Mouse (Mus musculus) ES-Bruce4 (cell line): Measurements from ENCODE around the gene Elavl1. TPM values are rescaled to one million over a fixed set of nuclear protein-coding genes. Genes with fewer than 3 reads are reported as not detected.
A peak's percentile ranks its signal among the peaks of the same experiment; 100 is the strongest.

ENCODE experiments used
- H3K27ac ChIP-seq: 2 replicates; pipeline ENCODE4 v1.5.1; 2012; ENCODE audit warnings: low read length, inconsistent platforms; ENCODE audit not compliant: insufficient read depth
- H3K27me3 ChIP-seq: 2 replicates; pipeline ENCODE4 v1.6.1; 2012; ENCODE audit warnings: mild to moderate bottlenecking, low read length, inconsistent platforms; ENCODE audit not compliant: control insufficient read depth, poor library complexity, insufficient read depth, severe bottlenecking
- H3K36me3 ChIP-seq: 2 replicates; pipeline ENCODE4 v1.6.1; 2012; ENCODE audit warnings: inconsistent platforms, mild to moderate bottlenecking, low read length, moderate library complexity; ENCODE audit not compliant: control insufficient read depth, poor library complexity, insufficient read depth, severe bottlenecking
- H3K4me1 ChIP-seq: one replicate; pipeline ENCODE4 v1.8.1; 2011; ENCODE audit warnings: low read length; ENCODE audit not compliant: control insufficient read depth, insufficient read depth
- H3K4me3 ChIP-seq: 2 replicates; pipeline ENCODE4 v1.5.1; 2011; ENCODE audit warnings: low read depth, mild to moderate bottlenecking, low read length
- H3K9ac ChIP-seq: 2 replicates; pipeline ENCODE4 v1.6.1; 2012; ENCODE audit warnings: low read depth, mild to moderate bottlenecking, inconsistent platforms; ENCODE audit not compliant: poor library complexity, severe bottlenecking
- H3K9me3 ChIP-seq: replicated peaks from 2 replicates; pipeline ENCODE4 v1.6.1; 2012; ENCODE audit warnings: mild to moderate bottlenecking, low read length, inconsistent platforms; ENCODE audit not compliant: control insufficient read depth, poor library complexity, insufficient read depth, severe bottlenecking
- CTCF ChIP-seq: IDR thresholded peaks from one replicate; pipeline ENCODE4 v1.8.1; 2011; ENCODE audit warnings: low read depth, low read length
- EP300 ChIP-seq: IDR thresholded peaks from 2 replicates; pipeline ENCODE4 v1.6.1; 2011; ENCODE audit warnings: low read depth, low read length; ENCODE audit not compliant: insufficient read depth
- POLR2A ChIP-seq: IDR thresholded peaks from one replicate; pipeline ENCODE4 v1.8.1; 2011; ENCODE audit warnings: low read length; ENCODE audit not compliant: insufficient read depth
- polyA plus RNA-seq: library from polyadenylated mRNA; stranded (reverse); fragments of >200 nt; gene quantifications from 2 replicates; pipeline ENCODE4 v1.2.4, GENCODE M21; 2011; ENCODE audit warnings: low read depth; ENCODE audit not compliant: missing spikeins, insufficient read depth, insufficient read length

The Elavl1 gene
- polyA plus RNA-seq: 118 and 123 TPM in 2 replicates

- Histone ChIP-seq H3K9me3 (no peaks in the 10 kb centered on the region), H3K4me3 (peak within 1 kb of the TSS; percentile 92), H3K9ac (peak within 1 kb of the TSS; percentile 99), H3K4me1 (no peaks in the 10 kb centered on the region), H3K27me3 (no peaks in the 10 kb centered on the region), H3K36me3 (peaks cover 47% of the 10 kb centered on the region), H3K27ac (peak within 1 kb of the TSS; percentile 20)
- TF ChIP-seq POLR2A (peak; percentile 55), CTCF (no peak), EP300 (no peak)
These were observed at the start of gene Elavl1, which contains the start of gene Ccl25 for GRCm38 (mm10) chr8:4324983-4325750. TSS of gene Elavl1 (minus strand) at chr8:4325413. TSS of gene Ccl25 (plus strand) at chr8:4325210.

GRCm38 (mm10) chr8:4372657-4373056 lies 47.4 kb upstream of the Elavl1 start:
- no peak for TF ChIP-seq CTCF
- TF ChIP-seq POLR2A: no peak
- no peak for TF ChIP-seq EP300
- H3K27ac ChIP-seq: no peak overlapping the region

DNA sequence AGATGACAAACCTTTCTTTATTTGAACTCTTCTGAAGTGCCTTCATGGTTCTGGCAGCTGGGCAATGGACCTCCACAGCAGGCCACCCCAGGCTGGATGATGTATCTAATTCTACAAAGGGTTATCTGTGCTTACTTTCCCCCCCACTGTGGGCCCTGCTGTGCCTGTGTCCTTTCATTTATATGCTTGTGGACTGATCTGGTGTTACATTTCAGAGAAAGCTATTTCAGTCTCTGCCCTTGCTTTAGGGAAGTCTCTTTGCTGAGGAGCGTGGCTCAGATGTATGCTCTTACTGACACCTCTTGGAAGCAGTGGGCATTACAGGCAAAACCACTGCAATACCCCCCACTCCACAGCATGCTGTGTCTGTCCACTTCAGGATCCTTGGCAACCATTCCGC lies 44.9 kb upstream of the Elavl1 start:
- no peaks in the 10 kb centered on the region for H3K36me3 ChIP-seq
- H3K27me3 ChIP-seq: no peaks in the 10 kb centered on the region
- no peaks in the 10 kb centered on the region for H3K9me3 ChIP-seq
- no peak overlapping the region for H3K27ac ChIP-seq
- H3K4me3 ChIP-seq: no peak overlapping the region
- TF ChIP-seq CTCF: peak; percentile 77
- TF ChIP-seq EP300: no peak
- H3K9ac ChIP-seq: no peak overlapping the region
- H3K4me1 ChIP-seq: no peaks in the 10 kb centered on the region

More at GRCm38 (mm10) chr8:4372657-4373056, 47.4 kb upstream of the Elavl1 start:
- no peak overlapping the region for H3K9ac ChIP-seq
- no peak overlapping the region for H3K4me3 ChIP-seq
- no peaks in the 10 kb centered on the region for H3K27me3 ChIP-seq
- H3K4me1 ChIP-seq: no peaks in the 10 kb centered on the region
- no peaks in the 10 kb centered on the region for H3K36me3 ChIP-seq
- H3K9me3 ChIP-seq: no peaks in the 10 kb centered on the region

GRCm38 (mm10) chr8:4368470-4368869 lies 43.3 kb upstream of the Elavl1 start:
- Histone ChIP-seq H3K9me3 (no peaks in the 10 kb centered on the region), H3K9ac (no peak overlapping the region), H3K27ac (no peak overlapping the region), H3K27me3 (no peaks in the 10 kb centered on the region), H3K4me1 (no peaks in the 10 kb centered on the region), H3K4me3 (no peak overlapping the region), H3K36me3 (no peaks in the 10 kb centered on the region)
- TF ChIP-seq POLR2A (no peak), CTCF (no peak), EP300 (no peak)

DNA sequence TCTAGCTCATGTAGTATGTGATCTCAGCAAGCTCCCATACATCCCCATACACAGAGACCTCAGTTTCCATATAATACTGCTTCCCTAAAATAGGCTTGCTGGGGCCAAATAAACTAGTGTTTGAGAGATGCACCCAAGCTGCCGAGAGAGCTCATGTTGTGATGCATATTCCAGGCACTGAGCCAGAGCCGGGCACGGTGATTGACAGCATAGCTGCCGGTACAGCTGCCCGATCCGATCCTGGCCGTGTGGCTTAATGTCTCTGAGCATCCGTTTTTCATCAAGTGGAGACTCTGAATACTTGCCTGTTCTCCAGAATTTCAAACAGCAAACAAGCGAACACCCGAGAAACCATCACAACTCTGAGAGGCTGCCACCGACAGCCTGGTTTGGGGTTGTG lies 42.6 kb upstream of the Elavl1 start:
- no peaks in the 10 kb centered on the region for H3K27me3 ChIP-seq
- H3K4me3 ChIP-seq: no peak overlapping the region
- H3K36me3 ChIP-seq: no peaks in the 10 kb centered on the region
- H3K9ac ChIP-seq: no peak overlapping the region
- H3K27ac ChIP-seq: no peak overlapping the region
- no peaks in the 10 kb centered on the region for H3K9me3 ChIP-seq
- no peaks in the 10 kb centered on the region for H3K4me1 ChIP-seq
- TF ChIP-seq POLR2A (no peak), EP300 (no peak), CTCF (no peak)

DNA sequence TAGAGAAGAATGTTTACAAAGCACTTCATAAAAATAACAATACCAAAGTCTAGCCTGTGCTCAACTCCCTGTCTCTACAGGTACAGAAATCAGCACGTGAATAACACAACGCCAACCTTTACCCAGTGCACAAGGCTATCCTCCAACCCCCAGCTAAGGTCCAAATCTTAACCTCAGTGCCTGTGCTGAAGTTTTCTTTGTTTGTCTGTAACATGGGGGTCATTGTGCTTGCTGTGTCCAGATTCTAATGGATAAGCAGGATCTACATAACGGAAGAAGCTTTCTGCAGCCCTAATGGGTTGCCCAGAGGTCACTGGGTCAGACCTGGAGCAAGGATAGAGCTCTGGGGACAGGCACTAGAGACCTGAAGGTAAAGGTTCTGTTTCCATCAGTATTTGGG lies 41.0 kb upstream of the Elavl1 start:
- H3K27ac ChIP-seq: no peak overlapping the region
- H3K4me3 ChIP-seq: no peak overlapping the region

More for the DNA sequence above, 41.0 kb upstream of the Elavl1 start:
- Histone ChIP-seq H3K9ac (no peak overlapping the region), H3K27me3 (no peaks in the 10 kb centered on the region), H3K9me3 (no peaks in the 10 kb centered on the region), H3K36me3 (no peaks in the 10 kb centered on the region), H3K4me1 (no peaks in the 10 kb centered on the region)
- TF ChIP-seq CTCF (no peak), POLR2A (no peak), EP300 (no peak)
